Mouse (Mus musculus): ENCODE measurements around the gene Sstr4.

The Sstr4 gene

GRCm38 (mm10) chr2:148429001-148429505 is 33.9 kb downstream of the Sstr4 start:
- DNase-seq (ENCODE audit: low spot score) = no peak

GRCm38 (mm10) chr2:148430941-148431340 is 35.8 kb downstream of the Sstr4 start:
- DNase-seq (ENCODE audit: low spot score) = no peak

GRCm38 (mm10) chr2:148432346-148432745 is 37.2 kb downstream of the Sstr4 start:
- no peak for DNase-seq (ENCODE audit: low spot score)

- DNase-seq (ENCODE audit: low spot score) = no peak
These were observed 41.1 kb downstream of the Sstr4 start for GRCm38 (mm10) chr2:148436285-148436684.

- no peak for DNase-seq (ENCODE audit: low spot score)
These were observed 44.6 kb downstream of the Sstr4 start for GRCm38 (mm10) chr2:148439691-148440276.

GRCm38 (mm10) chr2:148441421-148441820 is 46.3 kb downstream of the Sstr4 start:
- DNase-seq (ENCODE audit: low spot score) = no peak

GRCm38 (mm10) chr2:148442172-148442571 is 47.0 kb downstream of the Sstr4 start:
- DNase-seq (ENCODE audit: low spot score) = no peak

- no peak for DNase-seq (ENCODE audit: low spot score)
These were observed 47.6 kb downstream of the Sstr4 start for GRCm38 (mm10) chr2:148442710-148443109.

GRCm38 (mm10) chr2:148443249-148443958 is 48.3 kb downstream of the Sstr4 start, which contains the start of gene Cd93:
Cd93 (minus strand) TSS chr2:148443563.
- DNase-seq (ENCODE audit: low spot score) = no peak

- no peak for DNase-seq (ENCODE audit: low spot score)
These were observed 49.3 kb downstream of the Sstr4 start for GRCm38 (mm10) chr2:148444472-148444871.

GRCm38 (mm10) chr2:148445616-148446015 is 50.5 kb downstream of the Sstr4 start:
- DNase-seq (ENCODE audit: low spot score) = no peak
